In the genomic region with DNA sequence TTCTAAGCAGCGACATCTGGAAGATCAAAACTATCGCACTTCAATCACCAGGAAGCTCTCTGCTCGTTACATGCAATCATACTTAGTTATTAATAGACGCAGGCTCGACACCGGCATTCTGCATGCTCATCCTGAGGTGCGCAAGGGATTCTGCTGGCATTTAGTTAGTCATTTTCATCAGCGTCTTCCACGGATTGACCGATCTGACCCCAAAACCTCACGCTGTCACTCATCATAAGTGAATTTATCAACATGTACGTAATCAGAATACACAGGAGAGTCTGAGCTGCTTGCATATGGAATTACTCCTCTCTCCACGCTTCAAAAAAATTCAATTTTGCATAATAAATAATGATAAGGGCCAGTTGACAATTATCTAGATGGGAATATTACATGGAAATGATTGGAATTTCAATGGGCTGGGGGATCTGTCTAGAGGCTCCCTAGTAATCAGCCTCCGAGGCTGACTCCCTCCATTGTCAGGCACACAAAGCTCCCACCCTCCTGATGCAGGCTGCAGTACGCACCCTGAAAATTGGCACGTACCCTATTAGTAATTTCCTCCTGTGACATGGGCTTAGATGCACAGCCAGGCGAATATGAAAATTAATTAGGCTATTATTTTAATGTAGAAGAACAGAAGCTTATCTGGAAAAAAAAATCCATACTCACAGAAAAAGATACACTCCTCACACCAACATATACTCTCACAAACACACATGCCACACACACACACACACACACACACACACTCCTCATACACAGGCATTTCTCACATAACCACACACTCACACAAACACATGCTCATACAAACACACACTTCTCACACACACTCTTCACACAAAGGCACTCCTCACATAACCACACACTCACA, we compare ENCODE assay signal across 19 mouse cellular contexts.
DNase-seq lines count a peak whose midpoint lies in the region; ATAC-seq and TF ChIP-seq lines count a peak whose summit lies in the region.
"Had no signal": no experiment of that assay in that cellular context is flagged by ENCODE, and none has a peak within 500 bp of the region (broad histone marks: within the 10 kb centered on the region; RNA-seq: fewer than 3 reads in every experiment).

No protein-coding gene starts in this region.

- ATAC-seq in forebrain, embryonic 16.5 days, result peak; percentile 81
- peak; percentile 76 for ATAC-seq in hindbrain, embryonic 16.5 days
- ATAC-seq in midbrain, embryonic 16.5 days, result peak; percentile 89
- ATAC-seq: intestine, embryonic 15.5 days had no signal

- no peak overlapping the region for H3K9ac ChIP-seq in forebrain, embryonic 16.5 days (replicated peaks; ENCODE audit: low read depth, low read length)
- H3K9ac ChIP-seq in hindbrain, embryonic 16.5 days (ENCODE audit: low read depth, low read length), result no peak overlapping the region
- no peak overlapping the region for H3K9ac ChIP-seq in midbrain, embryonic 16.5 days (ENCODE audit: low read depth, low read length)
- H3K9ac ChIP-seq: heart, embryonic 12.5 days; intestine, embryonic 15.5 days; limb, embryonic 12.5 days; liver, embryonic 13.5 days; lung, embryonic 15.5 days had no signal

- no peaks in the 10 kb centered on the region for H3K27me3 ChIP-seq in forebrain, embryonic 10.5 days (ENCODE audit: poor library complexity, severe bottlenecking)
- no peaks in the 10 kb centered on the region for H3K27me3 ChIP-seq in forebrain, embryonic 16.5 days (replicated peaks; ENCODE audit: control insufficient read depth, insufficient read depth, low read length)
- no peaks in the 10 kb centered on the region for H3K27me3 ChIP-seq in hindbrain, embryonic 16.5 days (replicated peaks; ENCODE audit: control insufficient read depth, insufficient read depth, low read length)
- no peaks in the 10 kb centered on the region for H3K27me3 ChIP-seq in midbrain, embryonic 16.5 days (ENCODE audit: control insufficient read depth, insufficient read depth, low read depth, low read length)
- H3K27me3 ChIP-seq: intestine, embryonic 15.5 days; limb, embryonic 12.5 days; liver, embryonic 13.5 days; lung, embryonic 15.5 days had no signal

- intact Hi-C loops in left cerebral cortex, adult 2 months (cut with DNase I), result no loop called here

- H3K36me3 ChIP-seq in forebrain, embryonic 10.5 days (replicated peaks), result no peaks in the 10 kb centered on the region
- H3K36me3 ChIP-seq in forebrain, embryonic 16.5 days (ENCODE audit: control insufficient read depth, insufficient read depth), result no peaks in the 10 kb centered on the region
- H3K36me3 ChIP-seq in hindbrain, embryonic 16.5 days (ENCODE audit: control insufficient read depth, insufficient read depth, low read length), result no peaks in the 10 kb centered on the region
- no peaks in the 10 kb centered on the region for H3K36me3 ChIP-seq in midbrain, embryonic 16.5 days (ENCODE audit: control insufficient read depth, insufficient read depth, low read length)
- H3K36me3 ChIP-seq: heart, embryonic 12.5 days; intestine, embryonic 15.5 days; limb, embryonic 12.5 days; liver, embryonic 13.5 days; lung, embryonic 15.5 days had no signal

- H3K9me3 ChIP-seq in forebrain, embryonic 10.5 days, result no peaks in the 10 kb centered on the region
- no peaks in the 10 kb centered on the region for H3K9me3 ChIP-seq in forebrain, embryonic 16.5 days (ENCODE audit: control insufficient read depth, low read length)
- H3K9me3 ChIP-seq in hindbrain, embryonic 16.5 days (ENCODE audit: control insufficient read depth, low read length), result no peaks in the 10 kb centered on the region
- H3K9me3 ChIP-seq in midbrain, embryonic 16.5 days (replicated peaks; ENCODE audit: control insufficient read depth, low read length, poor library complexity, severe bottlenecking), result no peaks in the 10 kb centered on the region
- H3K9me3 ChIP-seq: heart, embryonic 12.5 days; intestine, embryonic 15.5 days; limb, embryonic 12.5 days; liver, embryonic 13.5 days; lung, embryonic 15.5 days had no signal

- WGBS in forebrain, embryonic 10.5 days, result 83% methylated on average over 17 of the region's 17 CpGs
- 49% methylated on average over 17 of the region's 17 CpGs for WGBS in forebrain, embryonic 16.5 days
- WGBS in hindbrain, embryonic 16.5 days, result 39% methylated on average over 17 of the region's 17 CpGs
- 29% methylated on average over 17 of the region's 17 CpGs for WGBS in midbrain, embryonic 16.5 days

- peak overlapping the region; percentile 22; the same call in 1 of the 2 replicates for H3K27ac ChIP-seq in forebrain, embryonic 10.5 days
- peak overlapping the region; percentile 71 for H3K27ac ChIP-seq in forebrain, embryonic 16.5 days (ENCODE audit: low read length)
- H3K27ac ChIP-seq in hindbrain, embryonic 16.5 days (ENCODE audit: low read depth, low read length), result no peak overlapping the region
- peak overlapping the region; percentile 76 for H3K27ac ChIP-seq in midbrain, embryonic 16.5 days (ENCODE audit: low read length)
- H3K27ac ChIP-seq in left cerebral cortex, adult 2 months, result no peak overlapping the region
- H3K27ac ChIP-seq: intestine, embryonic 15.5 days; kidney, postnatal 0 days; limb, embryonic 12.5 days; liver, embryonic 13.5 days; lung, embryonic 15.5 days; macrophage had no signal

- no peak overlapping the region for H3K4me3 ChIP-seq in forebrain, embryonic 10.5 days
- H3K4me3 ChIP-seq in forebrain, embryonic 16.5 days (replicated peaks; ENCODE audit: low read length), result no peak overlapping the region
- H3K4me3 ChIP-seq in hindbrain, embryonic 16.5 days (ENCODE audit: low read length), result no peak overlapping the region
- H3K4me3 ChIP-seq in midbrain, embryonic 16.5 days (ENCODE audit: low read depth, low read length), result no peak overlapping the region
- H3K4me3 ChIP-seq in left cerebral cortex, adult 2 months, result no peak overlapping the region
- H3K4me3 ChIP-seq: heart, embryonic 12.5 days; intestine, embryonic 15.5 days; limb, embryonic 12.5 days; liver, embryonic 13.5 days; lung, embryonic 15.5 days had no signal

- no peak for DNase-seq in forebrain, embryonic 10.5 days (ENCODE audit: extremely low spot score, low spot score)
- no peak for DNase-seq in natural killer cell, adult 2 months (ENCODE audit: low spot score in 2 of 2)
- DNase-seq in right cerebral cortex, adult 2 months (ENCODE audit: low spot score in 2 of 2), result no peak
- DNase-seq in ovary, postnatal 10 days (ENCODE audit: low spot score), result no peak
- DNase-seq in left cerebral cortex, adult 2 months (ENCODE audit: extremely low spot score in 1 of 2, low spot score in 2 of 2), result no peak
- DNase-seq: adrenal gland, adult 2 months; cerebellum, adult 11 months; liver, embryonic 13.5 days; right cerebral cortex, postnatal 14 days; thymus, postnatal 4 days had no signal

- no peak for TF ChIP-seq CTCF in left cerebral cortex, adult 2 months (IDR thresholded peaks at IDR 0.05)

- H3K4me1 ChIP-seq in forebrain, embryonic 10.5 days, result peaks cover 19% of the 10 kb centered on the region
- H3K4me1 ChIP-seq in forebrain, embryonic 16.5 days (replicated peaks; ENCODE audit: control insufficient read depth, insufficient read depth, low read length), result peaks cover 18% of the 10 kb centered on the region
- peaks cover 3% of the 10 kb centered on the region; the same call in 1 of the 2 replicates for H3K4me1 ChIP-seq in hindbrain, embryonic 16.5 days (ENCODE audit: control insufficient read depth, insufficient read depth, low read depth, low read length)
- peaks cover 12% of the 10 kb centered on the region for H3K4me1 ChIP-seq in midbrain, embryonic 16.5 days (ENCODE audit: control insufficient read depth, insufficient read depth, low read length)
- H3K4me1 ChIP-seq: heart, embryonic 12.5 days; intestine, embryonic 15.5 days; limb, embryonic 12.5 days; liver, embryonic 13.5 days; lung, embryonic 15.5 days had no signal

- H3K4me2 ChIP-seq in forebrain, embryonic 16.5 days (ENCODE audit: low read length), result no peak overlapping the region
- H3K4me2 ChIP-seq in hindbrain, embryonic 16.5 days (ENCODE audit: low read length), result no peak overlapping the region
- no peak overlapping the region for H3K4me2 ChIP-seq in midbrain, embryonic 16.5 days (ENCODE audit: low read length)
- H3K4me2 ChIP-seq: heart, embryonic 12.5 days; intestine, embryonic 15.5 days; limb, embryonic 12.5 days; liver, embryonic 13.5 days; lung, embryonic 15.5 days had no signal

Comparison
In these comparisons a context has a peak if more than half of its experiments do, and no peak if none do; other contexts are left out.
1. H3K27ac ChIP-seq: peak in forebrain, embryonic 10.5 days (single experiment), forebrain, embryonic 16.5 days (single experiment) and midbrain, embryonic 16.5 days (single experiment); none in hindbrain, embryonic 16.5 days (single experiment) and left cerebral cortex, adult 2 months (single experiment).
2. Peak in every context shown above with its lines, with median percentiles within 50 percentile points of each other: ATAC-seq.